Mouse (Mus musculus) myocyte (in vitro differentiated cells): ENCODE measurements around the gene BC051665. TPM values are rescaled to one million over a fixed set of nuclear protein-coding genes. Genes with fewer than 3 reads are reported as not detected.

Experiments used
- H3K27me3 ChIP-seq: one replicate; pipeline ENCODE4 v1.6.1; 2011; ENCODE audit not compliant: control insufficient read depth, insufficient read depth, insufficient read length
- H3K36me3 ChIP-seq: one replicate; pipeline ENCODE4 v1.6.1; 2011; ENCODE audit not compliant: control insufficient read depth, insufficient read depth
- H3K4me2 ChIP-seq: one replicate; pipeline ENCODE4 v1.6.1; 2011; ENCODE audit warnings: low read depth, control low read depth
- H3K4me3 ChIP-seq: one replicate; pipeline ENCODE4 v1.5.1; 2011; ENCODE audit warnings: mild to moderate bottlenecking, control low read depth, moderate library complexity
- H3K79me2 ChIP-seq: one replicate; pipeline ENCODE4 v1.6.1; 2011; ENCODE audit not compliant: control insufficient read depth, insufficient read depth
- H3ac ChIP-seq: one replicate; pipeline ENCODE4 v1.6.1; 2011; ENCODE audit not compliant: control insufficient read depth, insufficient read length
- CEBPB ChIP-seq: IDR thresholded peaks from 2 replicates; pipeline ENCODE4 v1.6.1; 2011; ENCODE audit warnings: mild to moderate bottlenecking, moderate library complexity; ENCODE audit not compliant: poor library complexity, insufficient read depth, severe bottlenecking
- E2F4 ChIP-seq: IDR thresholded peaks from one replicate; pipeline ENCODE4 v1.6.1; 2011; ENCODE audit warnings: mild to moderate bottlenecking, control low read depth, moderate library complexity; ENCODE audit not compliant: insufficient read depth
- MAX ChIP-seq: IDR thresholded peaks from one replicate; pipeline ENCODE4 v1.6.1; 2011; ENCODE audit warnings: low read depth, mild to moderate bottlenecking, control low read depth
- MYOD1 ChIP-seq, 3 experiments: IDR thresholded peaks; one replicate each; pipeline ENCODE4 v1.6.1; 2011; ENCODE audit warnings: control low read depth in 2 of 3, low read depth in 2 of 3, mild to moderate bottlenecking in 2 of 3, moderate library complexity in 1 of 3; ENCODE audit not compliant: insufficient read length in 2 of 3, control insufficient read depth in 1 of 3
- MYOG ChIP-seq, 3 experiments: IDR thresholded peaks; one replicate each; pipeline ENCODE4 v1.6.1; 2011; ENCODE audit warnings: control low read depth in 2 of 3, low read depth in 2 of 3, mild to moderate bottlenecking in 2 of 3; ENCODE audit not compliant: insufficient read length in 2 of 3, control insufficient read depth in 1 of 3, insufficient read depth in 1 of 3
- POLR2A ChIP-seq: IDR thresholded peaks from one replicate; pipeline ENCODE4 v1.6.1; 2011; ENCODE audit warnings: low read depth, mild to moderate bottlenecking, control low read depth, moderate library complexity; ENCODE audit not compliant: insufficient read length
- POLR2AphosphoS2 ChIP-seq: IDR thresholded peaks from one replicate; pipeline ENCODE4 v1.6.1; 2011; ENCODE audit warnings: low read depth, control low read depth; ENCODE audit not compliant: insufficient read length
- REST ChIP-seq: IDR thresholded peaks from one replicate; pipeline ENCODE4 v1.6.1; 2011; ENCODE audit warnings: mild to moderate bottlenecking, control low read depth, moderate library complexity; ENCODE audit not compliant: insufficient read depth, insufficient read length
- SRF ChIP-seq: IDR thresholded peaks from one replicate; pipeline ENCODE4 v1.6.1; 2011; ENCODE audit warnings: low read depth; ENCODE audit not compliant: control insufficient read depth, insufficient read length
- TCF12 ChIP-seq: IDR thresholded peaks from one replicate; pipeline ENCODE4 v1.6.1; 2011; ENCODE audit warnings: mild to moderate bottlenecking, control low read depth; ENCODE audit not compliant: poor library complexity, insufficient read depth, severe bottlenecking
- TCF3 ChIP-seq: IDR thresholded peaks from one replicate; pipeline ENCODE4 v1.6.1; 2011; ENCODE audit warnings: low read depth, control low read depth; ENCODE audit not compliant: insufficient read length
- USF1 ChIP-seq: IDR thresholded peaks from one replicate; pipeline ENCODE4 v1.6.1; 2011; ENCODE audit warnings: low read depth, mild to moderate bottlenecking, control low read depth, moderate library complexity
- polyA plus RNA-seq: library from polyadenylated mRNA; unstranded; fragments of >200 nt; fragmentation: generic; extraction: Trizol; gene quantifications from one replicate; pipeline ENCODE4 v1.2.1, GENCODE M21; 2012; ENCODE audit warnings: missing spikeins

Gene BC051665
- not detected for polyA plus RNA-seq

- Histone ChIP-seq H3ac (no peak within 1 kb of the TSS), H3K27me3 (no peaks in the 10 kb centered on the region), H3K4me3 (no peak within 1 kb of the TSS), H3K4me2 (no peak within 1 kb of the TSS), H3K79me2 (no peaks in the 10 kb centered on the region), H3K36me3 (no peaks in the 10 kb centered on the region)
- no peak for TF ChIP-seq TCF12
- no peak for TF ChIP-seq SRF
- no peak for TF ChIP-seq USF1
- TF ChIP-seq REST, result no peak
- no peak for TF ChIP-seq TCF3
- no peak for TF ChIP-seq MAX
- no peak for TF ChIP-seq CEBPB
- no peak for TF ChIP-seq MYOG (IDR thresholded peaks at IDR 0.05; ENCODE audit: control insufficient read depth in 1 of 3, insufficient read depth in 1 of 3, insufficient read length in 2 of 3, low read depth in 2 of 3)
- TF ChIP-seq POLR2A, result no peak
- TF ChIP-seq E2F4, result no peak
- TF ChIP-seq MYOD1 (IDR thresholded peaks at IDR 0.05; ENCODE audit: control insufficient read depth in 1 of 3, insufficient read length in 2 of 3, low read depth in 2 of 3), result no peak
- TF ChIP-seq POLR2AphosphoS2, result no peak
Measured at GRCm38 (mm10) chr13:60786264-60786663, at the start of gene BC051665. Gene BC051665 (minus strand): TSS chr13:60786364.

DNA sequence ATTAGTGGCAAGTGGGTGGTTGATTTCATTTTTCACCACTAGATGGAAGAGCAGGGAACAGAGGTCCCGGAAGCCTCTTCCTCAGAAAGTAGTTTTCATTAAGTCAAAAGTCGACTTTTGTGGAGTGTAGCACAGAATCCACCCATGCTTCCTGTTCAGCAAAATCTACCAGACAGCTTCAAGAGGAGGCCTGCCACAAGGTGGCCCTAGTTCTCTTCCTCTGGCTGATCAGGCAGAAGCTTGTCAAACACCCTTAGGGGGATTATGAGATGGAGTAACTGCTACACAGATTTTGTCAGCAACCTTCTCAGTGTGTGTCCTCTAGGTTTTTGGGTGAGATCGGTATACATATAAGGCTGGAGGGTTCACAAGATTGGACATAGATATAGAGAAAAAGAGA is 39.9 kb upstream of the BC051665 start:
- H3K4me3 ChIP-seq, result no peak overlapping the region
- H3ac ChIP-seq, result no peak overlapping the region
- no peak overlapping the region for H3K4me2 ChIP-seq
- TF ChIP-seq USF1 (no peak), POLR2A (no peak), E2F4 (no peak), POLR2AphosphoS2 (no peak), CEBPB (no peak)
- no peaks in the 10 kb centered on the region for H3K79me2 ChIP-seq
- H3K36me3 ChIP-seq, result no peaks in the 10 kb centered on the region
- H3K27me3 ChIP-seq, result no peaks in the 10 kb centered on the region

DNA sequence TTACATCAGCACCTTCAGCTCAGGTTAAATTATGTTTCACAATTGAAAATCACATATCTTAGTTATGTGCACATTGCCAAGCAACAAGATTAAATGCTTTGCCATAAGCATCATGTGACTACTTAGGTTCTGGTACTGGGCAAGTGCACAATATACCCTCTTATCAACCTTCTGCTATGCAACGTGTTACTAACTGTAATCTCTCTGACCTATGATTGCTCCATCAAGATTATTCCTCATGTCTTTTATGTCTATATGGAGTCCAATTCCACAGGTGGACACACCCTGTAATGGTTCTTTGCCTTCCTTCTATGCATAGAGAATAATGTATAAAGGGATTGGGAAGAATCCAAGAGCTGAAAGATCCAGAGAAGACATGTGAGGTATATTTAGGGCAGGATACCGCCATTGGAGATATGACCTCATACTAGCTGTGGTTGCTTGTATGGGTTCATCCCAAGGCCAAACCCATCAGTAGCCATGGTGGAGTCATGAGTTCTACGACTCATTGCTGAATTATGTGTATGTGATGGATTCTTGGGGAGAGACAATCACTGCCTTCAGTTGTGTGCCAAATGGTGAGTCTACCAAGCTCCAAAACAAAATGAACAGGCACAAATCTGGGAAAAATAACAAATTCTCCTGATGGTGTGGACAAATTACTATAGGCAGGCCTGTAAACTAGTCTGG is 34.5 kb upstream of the BC051665 start:
- no peak overlapping the region for H3K4me3 ChIP-seq
- no peaks in the 10 kb centered on the region for H3K27me3 ChIP-seq
- TF ChIP-seq USF1, result no peak
- TF ChIP-seq MYOG (IDR thresholded peaks at IDR 0.05; ENCODE audit: control insufficient read depth in 1 of 3, insufficient read depth in 1 of 3, insufficient read length in 2 of 3, low read depth in 2 of 3), result no peak
- H3ac ChIP-seq, result no peak overlapping the region
- H3K36me3 ChIP-seq, result no peaks in the 10 kb centered on the region
- H3K79me2 ChIP-seq, result no peaks in the 10 kb centered on the region
- no peak overlapping the region for H3K4me2 ChIP-seq

DNA sequence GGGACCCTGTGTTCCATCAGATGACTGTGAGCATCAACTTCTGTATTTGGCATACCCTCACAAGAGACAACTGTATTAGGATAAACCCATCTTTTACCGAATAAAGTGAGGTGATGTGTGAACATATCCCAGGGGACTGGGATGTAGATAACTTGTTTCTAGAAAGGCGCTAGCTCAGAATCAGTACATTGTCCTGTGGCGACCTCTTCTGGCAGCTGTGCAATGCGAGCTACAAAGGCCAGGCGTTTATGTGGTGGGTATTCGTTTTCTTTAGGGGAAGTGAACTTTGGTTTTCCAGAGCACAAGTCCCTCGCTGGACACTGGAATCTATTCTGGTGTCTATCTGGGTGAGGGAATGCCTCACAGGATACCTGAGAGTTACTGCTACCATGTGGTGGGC is 33.3 kb upstream of the BC051665 start:
- no peak overlapping the region for H3ac ChIP-seq
- no peaks in the 10 kb centered on the region for H3K36me3 ChIP-seq
- H3K79me2 ChIP-seq, result no peaks in the 10 kb centered on the region
- H3K4me3 ChIP-seq, result no peak overlapping the region
- H3K27me3 ChIP-seq, result no peaks in the 10 kb centered on the region
- TF ChIP-seq POLR2AphosphoS2 (no peak), REST (no peak), POLR2A (no peak), SRF (no peak), MYOD1 (IDR thresholded peaks at IDR 0.05; ENCODE audit: control insufficient read depth in 1 of 3, insufficient read length in 2 of 3, low read depth in 2 of 3) (no peak), E2F4 (no peak), USF1 (no peak), TCF12 (no peak), MAX (no peak), CEBPB (no peak), MYOG (IDR thresholded peaks at IDR 0.05; ENCODE audit: control insufficient read depth in 1 of 3, insufficient read depth in 1 of 3, insufficient read length in 2 of 3, low read depth in 2 of 3) (no peak)
- H3K4me2 ChIP-seq, result no peak overlapping the region

GRCm38 (mm10) chr13:60813722-60814121 is 27.6 kb upstream of the BC051665 start:
- no peak overlapping the region for H3K4me2 ChIP-seq
- no peaks in the 10 kb centered on the region for H3K36me3 ChIP-seq
- H3K27me3 ChIP-seq, result no peaks in the 10 kb centered on the region
- H3K79me2 ChIP-seq, result no peaks in the 10 kb centered on the region
- no peak for TF ChIP-seq USF1
- TF ChIP-seq MYOD1 (IDR thresholded peaks at IDR 0.05; ENCODE audit: control insufficient read depth in 1 of 3, insufficient read length in 2 of 3, low read depth in 2 of 3), result no peak
- no peak for TF ChIP-seq CEBPB
- no peak for TF ChIP-seq E2F4
- no peak for TF ChIP-seq REST
- no peak for TF ChIP-seq POLR2AphosphoS2
- H3ac ChIP-seq, result no peak overlapping the region
- no peak overlapping the region for H3K4me3 ChIP-seq
